Mouse (Mus musculus) liver, embryonic 11.5 days (tissue): ENCODE results near the gene Ift74. TPM values are rescaled to one million over a fixed set of nuclear protein-coding genes. Genes with fewer than 3 reads are reported as not detected.
"Not testable (repeated sequence)": the region's sequence is repeated elsewhere in the genome, so short reads cannot be mapped to it uniquely, and the experiment has no call there.

Experiments
- ATAC-seq: fragments of 200-750 bp; cut with Nextera tagmentation; replicated peaks from 2 replicates; pipeline ENCODE4 v1.8.0; 2017; ENCODE audit warnings: moderate number of reproducible peaks, mild to moderate bottlenecking, moderate TSS enrichment, moderate library complexity; ENCODE audit not compliant: low FRiP score
- DNase-seq: peaks from one replicate; pipeline ENCODE4 v3.0.0-alpha.2; 2017; ENCODE audit warnings: low spot score
- H3K27ac ChIP-seq: fragments of 300-500 bp; sonication (generic); 2 replicates; pipeline ENCODE4 v1.5.1; 2014; ENCODE audit warnings: mild to moderate bottlenecking, low read depth, low read length, control low read depth
- H3K27me3 ChIP-seq: fragments of 300-500 bp; sonication (generic); replicated peaks from 2 replicates; pipeline ENCODE4 v1.6.1; 2014; ENCODE audit warnings: low read length, mixed read lengths; ENCODE audit not compliant: control insufficient read depth, insufficient read depth
- H3K36me3 ChIP-seq: fragments of 300-500 bp; sonication (generic); 2 replicates; pipeline ENCODE4 v1.6.1; 2014; ENCODE audit warnings: mild to moderate bottlenecking, low read length, moderate library complexity, mixed read lengths; ENCODE audit not compliant: control insufficient read depth, insufficient read depth
- H3K4me1 ChIP-seq: fragments of 300-500 bp; sonication (generic); replicated peaks from 2 replicates; pipeline ENCODE4 v1.6.1; 2014; ENCODE audit warnings: low read length, mixed read lengths; ENCODE audit not compliant: control insufficient read depth, insufficient read depth
- H3K4me2 ChIP-seq: fragments of 300-500 bp; sonication (generic); 2 replicates; pipeline ENCODE4 v1.6.1; 2014; ENCODE audit warnings: mild to moderate bottlenecking, control low read depth, moderate library complexity
- H3K4me3 ChIP-seq: fragments of 300-500 bp; sonication (generic); 2 replicates; pipeline ENCODE4 v1.5.1; 2014; ENCODE audit warnings: low read depth, low read length, control low read depth
- H3K9ac ChIP-seq: fragments of 300-500 bp; sonication (generic); 2 replicates; pipeline ENCODE4 v1.6.1; 2014; ENCODE audit warnings: low read depth, low read length, control low read depth
- H3K9me3 ChIP-seq: fragments of 300-500 bp; sonication (generic); 2 replicates; pipeline ENCODE4 v1.6.1; 2016; ENCODE audit warnings: low read length, inconsistent platforms, mixed read lengths; ENCODE audit not compliant: control insufficient read depth
- WGBS: fragments of 180-500 bp; shearing (Covaris S2); extraction: QIAGEN DNeasy Blood & Tissue Kit; methylation state at CpG from one replicate; pipeline ENCODE4 v1.1.7; 2014; 5-methylcytosine and 5-hydroxymethylcytosine counted together
- polyA plus RNA-seq: library from polyadenylated mRNA; unstranded; fragments of >200 nt; fragmentation: Nextera tagmentation; extraction: Ambion mirVana; gene quantifications from 2 replicates; pipeline ENCODE4 v1.2.1, GENCODE M21; 2014

Ift74 gene
- polyA plus RNA-seq, 1 experiment from 2014 or later, result 14.8 TPM

- 87% methylated on average over 2 of the region's 2 CpGs for WGBS
- no peak for ATAC-seq
- no peak overlapping the region for H3K27ac ChIP-seq
These were observed 66.9 kb downstream of the Ift74 start for GRCm38 (mm10) chr4:94681181-94681580.

GRCm38 (mm10) chr4:94682029-94682428 lies 67.7 kb downstream of the Ift74 start:
- no peaks in the 10 kb centered on the region for H3K9me3 ChIP-seq
- no peak overlapping the region for H3K4me3 ChIP-seq
- 36% methylated on average over 1 of the region's 1 CpGs for WGBS
- no peak for ATAC-seq
- no peak overlapping the region for H3K27ac ChIP-seq
- no peaks in the 10 kb centered on the region for H3K36me3 ChIP-seq
- no peak overlapping the region for H3K9ac ChIP-seq
- H3K4me1 ChIP-seq, result no peaks in the 10 kb centered on the region
- no peak overlapping the region for H3K4me2 ChIP-seq
- H3K27me3 ChIP-seq, result no peaks in the 10 kb centered on the region
- DNase-seq, result no peak

More at GRCm38 (mm10) chr4:94681181-94681580, 66.9 kb downstream of the Ift74 start:
- Histone ChIP-seq H3K4me1 (no peaks in the 10 kb centered on the region), H3K36me3 (no peaks in the 10 kb centered on the region), H3K9me3 (no peaks in the 10 kb centered on the region), H3K4me3 (no peak overlapping the region), H3K27me3 (no peaks in the 10 kb centered on the region), H3K4me2 (no peak overlapping the region), H3K9ac (no peak overlapping the region)
- no peak for DNase-seq

- ATAC-seq, result no peak
- Histone ChIP-seq H3K4me1 (no peaks in the 10 kb centered on the region), H3K9ac (no peak overlapping the region), H3K27me3 (no peaks in the 10 kb centered on the region), H3K4me2 (no peak overlapping the region), H3K9me3 (no peaks in the 10 kb centered on the region), H3K27ac (no peak overlapping the region), H3K36me3 (no peaks in the 10 kb centered on the region), H3K4me3 (no peak overlapping the region)
- WGBS, result 69% methylated on average over 5 of the region's 5 CpGs
- no peak for DNase-seq
These were observed 69.0 kb downstream of the Ift74 start for GRCm38 (mm10) chr4:94683305-94683704.

- H3K4me3 ChIP-seq, H3K4me2 ChIP-seq, H3K9ac ChIP-seq, H3K9me3 ChIP-seq, H3K27me3 ChIP-seq, ATAC-seq, DNase-seq, H3K36me3 ChIP-seq, H3K27ac ChIP-seq, H3K4me1 ChIP-seq: not testable (repeated sequence)
- 53% methylated on average over 2 of the region's 2 CpGs for WGBS
These were observed 75.5 kb downstream of the Ift74 start for GRCm38 (mm10) chr4:94689804-94690203.

GRCm38 (mm10) chr4:94691078-94691477 lies 76.8 kb downstream of the Ift74 start:
- H3K9me3 ChIP-seq, result no peaks in the 10 kb centered on the region
- ATAC-seq, result no peak
- no peaks in the 10 kb centered on the region for H3K27me3 ChIP-seq
- H3K4me2 ChIP-seq, result no peak overlapping the region
- peaks cover 3% of the 10 kb centered on the region; the same call in 1 of the 2 replicates for H3K4me1 ChIP-seq
- no peaks in the 10 kb centered on the region for H3K36me3 ChIP-seq
- H3K27ac ChIP-seq, result no peak overlapping the region
- no peak overlapping the region for H3K4me3 ChIP-seq
- no peak overlapping the region for H3K9ac ChIP-seq
- DNase-seq, result no peak
- WGBS, result 45% methylated on average over 4 of the region's 4 CpGs

- no peak overlapping the region for H3K27ac ChIP-seq
- H3K4me3 ChIP-seq, result no peak overlapping the region
- peaks cover 3% of the 10 kb centered on the region; the same call in 1 of the 2 replicates for H3K4me1 ChIP-seq
- ATAC-seq (no peak), DNase-seq (no peak)
- no peak overlapping the region for H3K4me2 ChIP-seq
- 67% methylated on average over 2 of the region's 2 CpGs for WGBS
- H3K36me3 ChIP-seq, result no peaks in the 10 kb centered on the region
- no peak overlapping the region for H3K9ac ChIP-seq
- no peaks in the 10 kb centered on the region for H3K27me3 ChIP-seq
- no peaks in the 10 kb centered on the region for H3K9me3 ChIP-seq
These were observed 77.9 kb downstream of the Ift74 start for GRCm38 (mm10) chr4:94692175-94692574.

GRCm38 (mm10) chr4:94696368-94696767 lies 82.1 kb downstream of the Ift74 start:
- Histone ChIP-seq H3K36me3 (no peaks in the 10 kb centered on the region), H3K27ac (no peak overlapping the region), H3K9ac (no peak overlapping the region), H3K27me3 (no peaks in the 10 kb centered on the region), H3K4me3 (no peak overlapping the region), H3K4me1 (peaks cover 3% of the 10 kb centered on the region; the same call in 1 of the 2 replicates), H3K9me3 (no peaks in the 10 kb centered on the region), H3K4me2 (no peak overlapping the region)
- ATAC-seq (no peak), DNase-seq (no peak)
- WGBS, result 57% methylated on average over 3 of the region's 3 CpGs

GRCm38 (mm10) chr4:94711002-94711401 lies 96.7 kb downstream of the Ift74 start:
- H3K27ac ChIP-seq, result no peak overlapping the region
- H3K4me2 ChIP-seq, result no peak overlapping the region
- H3K9ac ChIP-seq, result no peak overlapping the region
- H3K4me3 ChIP-seq, result no peak overlapping the region
- H3K9me3 ChIP-seq, result no peaks in the 10 kb centered on the region
- 43% methylated on average over 2 of the region's 2 CpGs for WGBS
- no peaks in the 10 kb centered on the region for H3K36me3 ChIP-seq
- no peak for ATAC-seq
- no peaks in the 10 kb centered on the region for H3K27me3 ChIP-seq
- H3K4me1 ChIP-seq, result no peaks in the 10 kb centered on the region
- no peak for DNase-seq

- no peak for ATAC-seq
- no peak for DNase-seq
- H3K27ac ChIP-seq, result no peak overlapping the region
- no peak overlapping the region for H3K4me2 ChIP-seq
- 54% methylated on average over 4 of the region's 4 CpGs for WGBS
- no peak overlapping the region for H3K4me3 ChIP-seq
- H3K4me1 ChIP-seq, result no peaks in the 10 kb centered on the region
- H3K27me3 ChIP-seq, result no peaks in the 10 kb centered on the region
- no peaks in the 10 kb centered on the region for H3K9me3 ChIP-seq
- H3K9ac ChIP-seq, result no peak overlapping the region
- no peaks in the 10 kb centered on the region for H3K36me3 ChIP-seq
These were observed 97.1 kb downstream of the Ift74 start for GRCm38 (mm10) chr4:94711426-94711825.
